Mouse (Mus musculus) gonadal fat pad, adult 2 months (tissue): ENCODE data around the gene Scamp3. TPM values are rescaled to one million over a fixed set of nuclear protein-coding genes. Genes with fewer than 3 reads are reported as not detected.

Experiments
- DNase-seq: peaks from one replicate; pipeline ENCODE4 v3.0.0-alpha.2; 2012; ENCODE audit warnings: low read depth
- polyA plus RNA-seq: library from polyadenylated mRNA; depleted of rRNA; stranded (reverse); fragments of >200 nt; gene quantifications from 2 replicates; pipeline ENCODE4 v1.2.3, GENCODE M21; 2012; rRNA removed

Scamp3 gene
- polyA plus RNA-seq, 1 experiment = 120 TPM

DNA sequence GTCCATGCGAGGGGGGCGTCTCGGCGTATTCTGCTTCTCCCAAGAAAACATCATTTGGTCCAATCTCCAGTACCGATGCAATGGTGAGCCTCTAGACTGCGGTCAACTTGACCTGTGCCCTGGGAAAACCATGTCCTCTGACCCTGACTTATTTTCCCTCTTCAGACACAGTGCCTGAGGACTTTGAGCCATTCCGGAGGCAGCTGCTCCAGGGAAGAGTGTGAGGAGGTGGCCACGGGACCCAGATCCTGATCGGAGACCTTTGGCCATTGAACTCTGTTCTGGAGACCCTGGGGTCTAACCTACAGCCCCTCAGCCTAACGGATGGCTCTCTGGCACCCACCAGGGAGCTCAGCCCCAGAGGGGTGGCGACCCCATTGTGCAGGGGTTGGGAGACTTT, 49.1 kb downstream of the Scamp3 start:
- DNase-seq = no peak

DNA sequence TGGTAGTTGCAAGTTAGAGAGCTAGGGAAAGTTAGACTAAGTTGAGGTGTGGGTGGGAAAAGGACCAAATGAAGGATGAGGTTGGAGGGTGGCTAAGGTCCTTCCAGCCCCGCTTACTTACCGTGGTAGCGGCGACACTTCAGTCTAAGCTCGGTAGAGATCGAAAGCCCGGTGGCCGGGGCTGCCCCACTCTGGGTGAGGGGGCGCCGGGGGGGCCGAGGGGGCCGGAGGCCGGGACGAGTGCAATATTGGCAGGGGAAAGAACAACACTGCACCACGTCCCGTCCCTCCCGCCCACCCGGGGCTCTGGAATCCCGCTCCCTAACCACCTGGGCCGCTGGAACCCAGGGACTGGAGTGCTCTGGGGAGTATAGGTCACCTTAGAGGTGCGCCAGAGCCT, 49.6 kb downstream of the Scamp3 start, which contains the start of gene Mtx1:
TSS of gene Mtx1 (minus strand) at position 189 of the 400 bp plus-strand sequence.
- DNase-seq = no peak

- no peak for DNase-seq
Measured at GRCm38 (mm10) chr3:89227307-89228179, 50.3 kb downstream of the Scamp3 start.

DNA sequence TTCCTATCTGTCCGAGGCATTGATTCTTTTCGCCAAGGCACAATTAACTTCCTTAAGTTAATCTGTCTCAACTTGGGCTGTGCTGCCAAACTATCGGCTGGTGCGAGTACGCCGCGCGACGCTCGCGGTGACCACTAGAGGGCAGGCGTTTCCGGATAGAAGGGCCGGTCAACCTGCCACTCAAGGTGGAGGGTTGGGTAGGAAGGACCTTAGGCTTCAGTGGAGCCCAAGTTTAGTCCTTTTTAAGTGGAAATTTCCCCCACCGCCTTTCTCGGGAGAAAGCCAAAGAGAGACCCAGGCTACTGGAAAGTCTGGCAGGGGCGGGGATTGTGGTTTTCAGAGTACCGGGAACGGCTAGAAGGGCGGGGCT, 50.9 kb downstream of the Scamp3 start:
- no peak for DNase-seq

DNA sequence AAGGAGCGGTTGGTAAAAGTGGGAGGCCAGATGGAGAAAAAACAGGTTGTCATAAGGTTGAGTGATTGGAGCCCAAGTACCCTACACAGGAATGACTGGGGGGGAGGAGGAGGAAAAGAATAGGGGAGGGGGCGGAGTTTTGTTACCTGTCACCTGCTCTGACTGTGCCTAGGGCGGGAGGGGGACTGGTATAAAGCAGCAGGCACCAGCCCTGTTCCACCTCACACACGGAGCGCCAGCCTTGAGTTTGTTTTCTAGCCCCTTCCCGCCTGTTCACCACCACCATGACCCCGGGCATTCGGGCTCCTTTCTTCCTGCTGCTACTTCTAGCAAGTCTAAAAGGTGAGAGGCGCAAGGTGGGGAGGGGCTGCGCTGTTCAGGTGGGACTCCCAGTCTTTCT, 51.6 kb downstream of the Scamp3 start, which contains the start of gene Muc1:
TSS of gene Muc1 (plus strand) at position 222 of the 400 bp plus-strand sequence.
- DNase-seq = no peak

DNA sequence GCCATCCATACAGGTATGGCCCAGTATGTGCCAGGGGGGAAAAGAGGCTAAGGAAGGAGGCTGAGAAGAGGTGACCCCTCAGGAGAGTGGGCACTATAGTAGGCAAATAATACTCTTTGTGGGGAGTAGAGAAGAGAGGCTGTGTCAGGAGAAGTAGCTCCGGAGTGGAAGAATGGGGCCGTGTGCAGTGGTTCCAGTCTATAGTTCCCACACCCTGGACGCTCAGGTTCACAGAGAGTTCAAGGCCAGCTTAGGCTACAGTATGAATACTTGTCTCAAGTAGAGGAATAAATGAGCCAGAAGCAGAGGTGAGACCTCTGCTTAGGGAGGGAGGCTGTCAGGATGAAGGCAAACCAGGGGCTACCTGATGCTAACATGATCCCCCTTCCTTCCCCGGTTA, 52.0 kb downstream of the Scamp3 start:
- DNase-seq = no peak

- no peak for DNase-seq
Measured at GRCm38 (mm10) chr3:89230561-89230960, 53.3 kb downstream of the Scamp3 start.

DNA sequence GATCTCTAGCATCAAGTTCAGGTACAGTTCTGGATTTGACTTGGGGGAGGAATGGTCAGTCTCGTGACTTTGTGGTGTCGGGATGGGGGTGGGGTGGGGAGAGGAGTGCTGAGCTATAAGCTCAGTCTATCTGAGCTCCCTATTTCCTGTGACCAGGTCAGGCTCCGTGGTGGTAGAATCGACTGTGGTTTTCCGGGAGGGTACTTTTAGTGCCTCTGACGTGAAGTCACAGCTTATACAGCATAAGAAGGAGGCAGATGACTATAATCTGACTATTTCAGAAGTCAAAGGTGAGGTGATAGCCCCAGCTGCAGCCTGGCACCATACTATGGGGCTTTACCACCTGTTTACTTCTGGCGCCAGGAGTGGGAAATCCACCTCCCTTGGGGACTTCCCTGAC, 54.1 kb downstream of the Scamp3 start:
- DNase-seq = no peak

DNA sequence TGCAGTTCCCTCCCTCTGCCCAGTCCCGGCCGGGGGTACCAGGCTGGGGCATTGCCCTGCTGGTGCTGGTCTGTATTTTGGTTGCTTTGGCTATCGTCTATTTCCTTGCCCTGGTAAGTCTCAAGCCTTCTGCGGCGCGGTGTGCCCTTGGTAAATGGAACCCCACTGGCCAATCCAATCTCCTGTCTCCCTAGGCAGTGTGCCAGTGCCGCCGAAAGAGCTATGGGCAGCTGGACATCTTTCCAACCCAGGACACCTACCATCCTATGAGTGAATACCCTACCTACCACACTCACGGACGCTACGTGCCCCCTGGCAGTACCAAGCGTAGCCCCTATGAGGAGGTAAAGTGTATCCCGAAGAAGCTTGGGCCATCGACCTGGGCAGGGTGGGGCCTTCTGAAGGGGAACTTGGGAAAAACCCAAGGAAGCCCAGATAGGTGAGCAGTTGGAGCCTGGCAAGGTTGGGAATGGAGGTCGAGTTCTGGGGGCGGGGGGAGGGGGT, 54.6 kb downstream of the Scamp3 start:
- no peak for DNase-seq

Other genes with a start within 250 kb of the Scamp3 start
- 10.8 and 11.8 TPM in 2 replicates for gene Ash1l, start 226.9 kb upstream of the Scamp3 start, polyA plus RNA-seq
- 36.3 and 49.2 TPM in 2 replicates for gene Dap3, start 226.3 kb upstream of the Scamp3 start, polyA plus RNA-seq
- gene Rusc1, start 84.2 kb upstream of the Scamp3 start, polyA plus RNA-seq = 38.4 and 45.6 TPM in 2 replicates
- gene Gm43738, start 76.4 kb upstream of the Scamp3 start, polyA plus RNA-seq = not detected in 2 replicates
- 187 and 221 TPM in 2 replicates for gene Fdps, start 75.5 kb upstream of the Scamp3 start, polyA plus RNA-seq
- gene Pklr, start 41.3 kb upstream of the Scamp3 start, polyA plus RNA-seq = 6.5 and 10.3 TPM in 2 replicates
- 0.77 and 1.1 TPM in 2 replicates for gene Hcn3, start 17.3 kb upstream of the Scamp3 start, polyA plus RNA-seq
- gene Clk2, start 12.7 kb upstream of the Scamp3 start, polyA plus RNA-seq = 67.9 and 68.0 TPM in 2 replicates
- gene Fam189b, start 5.7 kb downstream of the Scamp3 start, polyA plus RNA-seq = 12.9 and 14.1 TPM in 2 replicates
- gene Gba, start 25.5 kb downstream of the Scamp3 start, polyA plus RNA-seq = 140 and 143 TPM in 2 replicates
- 30.0 and 40.7 TPM in 2 replicates for gene Thbs3, start 37.7 kb downstream of the Scamp3 start, polyA plus RNA-seq
- gene Mtx1, start 49.6 kb downstream of the Scamp3 start, polyA plus RNA-seq = 150 and 153 TPM in 2 replicates
- gene Muc1, start 51.6 kb downstream of the Scamp3 start, polyA plus RNA-seq = 0.69 and 1.5 TPM in 2 replicates
- gene Krtcap2, start 68.5 kb downstream of the Scamp3 start, polyA plus RNA-seq = 120 and 144 TPM in 2 replicates
- gene Trim46, start 68.8 kb downstream of the Scamp3 start, polyA plus RNA-seq = 3.0 and 3.3 TPM in 2 replicates
- gene Dpm3, start 81.9 kb downstream of the Scamp3 start, polyA plus RNA-seq = 481 and 623 TPM in 2 replicates
- gene Slc50a1, start 93.1 kb downstream of the Scamp3 start, polyA plus RNA-seq = 264 and 294 TPM in 2 replicates
- gene Efna1, start 103.7 kb downstream of the Scamp3 start, polyA plus RNA-seq = 36.7 and 40.9 TPM in 2 replicates
- gene Efna3, start 145.5 kb downstream of the Scamp3 start, polyA plus RNA-seq = 5.2 and 7.3 TPM in 2 replicates
- 13.7 and 15.0 TPM in 2 replicates for gene Efna4, start 160.6 kb downstream of the Scamp3 start, polyA plus RNA-seq
- 170 and 223 TPM in 2 replicates for gene Adam15, start 172.5 kb downstream of the Scamp3 start, polyA plus RNA-seq
- 2.5 and 3.1 TPM in 2 replicates for gene Dcst2, start 184.5 kb downstream of the Scamp3 start, polyA plus RNA-seq
- gene Dcst1, start 187.8 kb downstream of the Scamp3 start, polyA plus RNA-seq = 3.6 and 4.3 TPM in 2 replicates
- 71.3 and 87.9 TPM in 2 replicates for gene Zbtb7b, start 217.3 kb downstream of the Scamp3 start, polyA plus RNA-seq
- gene Lenep, start 225.3 kb downstream of the Scamp3 start, polyA plus RNA-seq = not detected in 2 replicates
- 41.9 and 47.7 TPM in 2 replicates for gene Flad1, start 234.4 kb downstream of the Scamp3 start, polyA plus RNA-seq
- 51.7 and 55.1 TPM in 2 replicates for gene Cks1b, start 240.9 kb downstream of the Scamp3 start, polyA plus RNA-seq
- 114 and 118 TPM in 2 replicates for gene Shc1, start 241.0 kb downstream of the Scamp3 start, polyA plus RNA-seq